Mouse (Mus musculus): ENCODE measurements at regions not wholly inside any gene's neighbourhood (a gene's known extent, or its start where the extent isn't known, plus 50 kb on each side); places are given as distances from the start of the nearest gene placed in this dataset.

- WGBS: 92% methylated on average over 6 of the region's 6 CpGs
- Histone ChIP-seq H3K4me1 (ENCODE audit: control insufficient read depth, insufficient read depth, low read length) (no peaks in the 10 kb centered on the region), H3K27me3 (replicated peaks; ENCODE audit: control insufficient read depth, insufficient read depth, low read length) (no peaks in the 10 kb centered on the region), H3K4me2 (ENCODE audit: low read depth, low read length) (no peak overlapping the region), H3K4me3 (ENCODE audit: low read length) (no peak overlapping the region), H3K9ac (ENCODE audit: low read depth, low read length) (no peak overlapping the region), H3K9me3 (ENCODE audit: control insufficient read depth, low read length) (no peaks in the 10 kb centered on the region), H3K36me3 (ENCODE audit: control insufficient read depth, insufficient read depth, low read length) (no peaks in the 10 kb centered on the region), H3K27ac (ENCODE audit: low read length) (no peak overlapping the region)
- no peak for ATAC-seq
Measured at GRCm38 (mm10) chr13:44559178-44559565, 170.1 kb upstream of the Jarid2 start.

- WGBS: 26% methylated on average over 2 of the region's 2 CpGs
- H3K27ac ChIP-seq (ENCODE audit: low read length): no peak overlapping the region
- no peaks in the 10 kb centered on the region for H3K27me3 ChIP-seq (replicated peaks; ENCODE audit: control insufficient read depth, insufficient read depth, low read length)
- ATAC-seq: no peak
- no peaks in the 10 kb centered on the region for H3K9me3 ChIP-seq (ENCODE audit: control insufficient read depth, low read length)
- H3K4me1 ChIP-seq (ENCODE audit: control insufficient read depth, insufficient read depth, low read length): no peaks in the 10 kb centered on the region
- no peak overlapping the region for H3K4me3 ChIP-seq (ENCODE audit: low read length)
- H3K9ac ChIP-seq (ENCODE audit: low read depth, low read length): no peak overlapping the region
- no peaks in the 10 kb centered on the region for H3K36me3 ChIP-seq (ENCODE audit: control insufficient read depth, insufficient read depth, low read length)
- H3K4me2 ChIP-seq (ENCODE audit: low read depth, low read length): no peak overlapping the region
Measured at GRCm38 (mm10) chr13:44559706-44560105, 169.6 kb upstream of the Jarid2 start.

GRCm38 (mm10) chr13:44564705-44565104 lies 164.6 kb upstream of the Jarid2 start:
- no peaks in the 10 kb centered on the region for H3K36me3 ChIP-seq (ENCODE audit: control insufficient read depth, insufficient read depth, low read length)
- WGBS: 51% methylated on average over 11 of the region's 11 CpGs
- no peak overlapping the region for H3K4me2 ChIP-seq (ENCODE audit: low read depth, low read length)
- H3K9ac ChIP-seq (ENCODE audit: low read depth, low read length): no peak overlapping the region
- H3K4me1 ChIP-seq (ENCODE audit: control insufficient read depth, insufficient read depth, low read length): no peaks in the 10 kb centered on the region
- no peaks in the 10 kb centered on the region for H3K27me3 ChIP-seq (replicated peaks; ENCODE audit: control insufficient read depth, insufficient read depth, low read length)
- H3K4me3 ChIP-seq (ENCODE audit: low read length): no peak overlapping the region
- H3K27ac ChIP-seq (ENCODE audit: low read length): no peak overlapping the region
- no peak for ATAC-seq
- no peaks in the 10 kb centered on the region for H3K9me3 ChIP-seq (ENCODE audit: control insufficient read depth, low read length)

- Histone ChIP-seq H3K4me1 (ENCODE audit: control insufficient read depth, insufficient read depth, low read length) (no peaks in the 10 kb centered on the region), H3K4me2 (ENCODE audit: low read depth, low read length) (no peak overlapping the region), H3K27ac (ENCODE audit: low read length) (no peak overlapping the region), H3K9ac (ENCODE audit: low read depth, low read length) (no peak overlapping the region), H3K4me3 (ENCODE audit: low read length) (no peak overlapping the region), H3K9me3 (ENCODE audit: control insufficient read depth, low read length) (no peaks in the 10 kb centered on the region), H3K27me3 (replicated peaks; ENCODE audit: control insufficient read depth, insufficient read depth, low read length) (no peaks in the 10 kb centered on the region), H3K36me3 (ENCODE audit: control insufficient read depth, insufficient read depth, low read length) (no peaks in the 10 kb centered on the region)
- ATAC-seq: no peak
- 57% methylated on average over 2 of the region's 2 CpGs for WGBS
Measured at GRCm38 (mm10) chr13:44567696-44568095, 161.6 kb upstream of the Jarid2 start.

- no peak for ATAC-seq
- Histone ChIP-seq H3K4me1 (ENCODE audit: control insufficient read depth, insufficient read depth, low read length) (no peaks in the 10 kb centered on the region), H3K9me3 (ENCODE audit: control insufficient read depth, low read length) (no peaks in the 10 kb centered on the region), H3K36me3 (ENCODE audit: control insufficient read depth, insufficient read depth, low read length) (no peaks in the 10 kb centered on the region), H3K27ac (ENCODE audit: low read length) (no peak overlapping the region), H3K4me2 (ENCODE audit: low read depth, low read length) (no peak overlapping the region), H3K9ac (ENCODE audit: low read depth, low read length) (no peak overlapping the region), H3K27me3 (replicated peaks; ENCODE audit: control insufficient read depth, insufficient read depth, low read length) (no peaks in the 10 kb centered on the region), H3K4me3 (ENCODE audit: low read length) (no peak overlapping the region)
- 64% methylated on average over 3 of the region's 3 CpGs for whole genome bisulfite sequencing
Measured at GRCm38 (mm10) chr13:44569241-44569778, 160.0 kb upstream of the Jarid2 start.

GRCm38 (mm10) chr13:44573463-44573862 lies 155.8 kb upstream of the Jarid2 start:
- Histone ChIP-seq H3K4me2 (ENCODE audit: low read depth, low read length) (no peak overlapping the region), H3K27me3 (replicated peaks; ENCODE audit: control insufficient read depth, insufficient read depth, low read length) (no peaks in the 10 kb centered on the region), H3K27ac (ENCODE audit: low read length) (no peak overlapping the region), H3K4me1 (ENCODE audit: control insufficient read depth, insufficient read depth, low read length) (no peaks in the 10 kb centered on the region), H3K9ac (ENCODE audit: low read depth, low read length) (no peak overlapping the region), H3K36me3 (ENCODE audit: control insufficient read depth, insufficient read depth, low read length) (no peaks in the 10 kb centered on the region), H3K9me3 (ENCODE audit: control insufficient read depth, low read length) (no peaks in the 10 kb centered on the region), H3K4me3 (ENCODE audit: low read length) (no peak overlapping the region)
- ATAC-seq: no peak
- 23% methylated on average over 7 of the region's 7 CpGs for WGBS

- ATAC-seq: no peak
- Histone ChIP-seq H3K4me1 (ENCODE audit: control insufficient read depth, insufficient read depth, low read length) (no peaks in the 10 kb centered on the region), H3K27ac (ENCODE audit: low read length) (no peak overlapping the region), H3K9me3 (ENCODE audit: control insufficient read depth, low read length) (peaks cover 4% of the 10 kb centered on the region; the same call in 1 of the 2 replicates), H3K4me3 (ENCODE audit: low read length) (no peak overlapping the region), H3K27me3 (replicated peaks; ENCODE audit: control insufficient read depth, insufficient read depth, low read length) (no peaks in the 10 kb centered on the region), H3K4me2 (ENCODE audit: low read depth, low read length) (no peak overlapping the region), H3K9ac (ENCODE audit: low read depth, low read length) (no peak overlapping the region), H3K36me3 (ENCODE audit: control insufficient read depth, insufficient read depth, low read length) (no peaks in the 10 kb centered on the region)
- WGBS: 90% methylated on average over 5 of the region's 5 CpGs
Measured at GRCm38 (mm10) chr13:44579215-44579614, 150.1 kb upstream of the Jarid2 start.

- H3K4me2 ChIP-seq (ENCODE audit: low read depth, low read length): no peak overlapping the region
- no peaks in the 10 kb centered on the region for H3K36me3 ChIP-seq (ENCODE audit: control insufficient read depth, insufficient read depth, low read length)
- no peaks in the 10 kb centered on the region for H3K4me1 ChIP-seq (ENCODE audit: control insufficient read depth, insufficient read depth, low read length)
- H3K27me3 ChIP-seq (replicated peaks; ENCODE audit: control insufficient read depth, insufficient read depth, low read length): no peaks in the 10 kb centered on the region
- WGBS: 58% methylated on average over 15 of the region's 15 CpGs
- no peak overlapping the region for H3K9ac ChIP-seq (ENCODE audit: low read depth, low read length)
- H3K27ac ChIP-seq (ENCODE audit: low read length): no peak overlapping the region
- H3K9me3 ChIP-seq (ENCODE audit: control insufficient read depth, low read length): peaks cover 4% of the 10 kb centered on the region; the same call in 1 of the 2 replicates
- no peak for ATAC-seq
- no peak overlapping the region for H3K4me3 ChIP-seq (ENCODE audit: low read length)
Measured at GRCm38 (mm10) chr13:44580156-44580736, 149.0 kb upstream of the Jarid2 start.

GRCm38 (mm10) chr13:44580767-44581166 lies 148.5 kb upstream of the Jarid2 start:
- H3K4me2 ChIP-seq (ENCODE audit: low read depth, low read length): no peak overlapping the region
- no peak overlapping the region for H3K27ac ChIP-seq (ENCODE audit: low read length)
- H3K9ac ChIP-seq (ENCODE audit: low read depth, low read length): no peak overlapping the region
- no peak overlapping the region for H3K4me3 ChIP-seq (ENCODE audit: low read length)
- ATAC-seq: no peak
- peaks cover 4% of the 10 kb centered on the region; the same call in 1 of the 2 replicates for H3K9me3 ChIP-seq (ENCODE audit: control insufficient read depth, low read length)
- WGBS: 33% methylated on average over 9 of the region's 9 CpGs
- H3K36me3 ChIP-seq (ENCODE audit: control insufficient read depth, insufficient read depth, low read length): no peaks in the 10 kb centered on the region
- no peaks in the 10 kb centered on the region for H3K27me3 ChIP-seq (replicated peaks; ENCODE audit: control insufficient read depth, insufficient read depth, low read length)
- H3K4me1 ChIP-seq (ENCODE audit: control insufficient read depth, insufficient read depth, low read length): no peaks in the 10 kb centered on the region

Data from intestine, embryonic 16.5 days (tissue).